Mouse (Mus musculus) spleen, adult 2 months (tissue): ENCODE results near the gene Zmiz1. TPM values are rescaled to one million over a fixed set of nuclear protein-coding genes. Genes with fewer than 3 reads are reported as not detected.

Source experiments
- DNase-seq, 2 experiments: peaks; one replicate each; pipeline versions ENCODE4 v3.0.0 to v3.0.0-alpha.2; 2012 to 2021; ENCODE audit warnings: low spot score in 2 of 2, low read depth in 1 of 2
- H3K27ac ChIP-seq: fragments of 200-500 bp; 2 replicates; pipeline ENCODE4 v1.5.1; 2012; ENCODE audit warnings: low read length, inconsistent platforms; ENCODE audit not compliant: insufficient read depth
- H3K27me3 ChIP-seq: fragments of 200-500 bp; 2 replicates; pipeline ENCODE4 v1.6.1; 2012; ENCODE audit warnings: mild to moderate bottlenecking, moderate library complexity, low read length, inconsistent platforms; ENCODE audit not compliant: control insufficient read depth, insufficient read depth
- H3K36me3 ChIP-seq: fragments of 200-500 bp; 2 replicates; pipeline ENCODE4 v1.6.1; 2012; ENCODE audit warnings: mild to moderate bottlenecking, low read length, inconsistent platforms; ENCODE audit not compliant: control insufficient read depth, insufficient read depth
- H3K4me1 ChIP-seq: fragments of 200-500 bp; 2 replicates; pipeline ENCODE4 v1.6.1; 2011; ENCODE audit warnings: inconsistent platforms; ENCODE audit not compliant: control insufficient read depth, insufficient read depth, insufficient read length
- H3K4me3 ChIP-seq: fragments of 200-500 bp; 2 replicates; pipeline ENCODE4 v1.5.1; 2011; ENCODE audit warnings: mild to moderate bottlenecking, inconsistent platforms; ENCODE audit not compliant: insufficient read depth, insufficient read length; ENCODE audit errors: extremely low read depth
- CTCF ChIP-seq: fragments of 200-500 bp; IDR thresholded peaks from 2 replicates; pipeline ENCODE4 v1.5.1; 2011; ENCODE audit warnings: mild to moderate bottlenecking, inconsistent platforms; ENCODE audit not compliant: insufficient read depth, insufficient read length, insufficient replicate concordance; ENCODE audit errors: extremely low read depth
- POLR2A ChIP-seq: fragments of 200-500 bp; IDR thresholded peaks from 2 replicates; pipeline ENCODE4 v1.6.1; 2011; ENCODE audit warnings: low read depth, low read length, inconsistent platforms
- WGBS: fragments of 180-500 bp; shearing (Covaris S2); methylation state at CpG from one replicate; pipeline ENCODE4 v1.1.7; 2018; 5-methylcytosine and 5-hydroxymethylcytosine counted together
- polyA plus RNA-seq: library from polyadenylated mRNA; depleted of rRNA; stranded (reverse); fragments of >200 nt; gene quantifications from 2 replicates; pipeline ENCODE4 v1.2.3, GENCODE M21; 2012

Gene Zmiz1
- polyA plus RNA-seq, 1 experiment: 48.5 TPM

GRCm38 (mm10) chr14:25693271-25693887 lies 234.4 kb downstream of the Zmiz1 start:
- no peaks in the 10 kb centered on the region for H3K27me3 ChIP-seq
- H3K4me3 ChIP-seq: peak overlapping the region; percentile 16; the same call in 1 of the 2 replicates
- no peak for DNase-seq
- no peak overlapping the region for H3K27ac ChIP-seq
- peaks cover 6% of the 10 kb centered on the region; the same call in 1 of the 2 replicates for H3K4me1 ChIP-seq
- WGBS: 57% methylated on average over 6 of the region's 6 CpGs
- H3K36me3 ChIP-seq: peaks cover 7% of the 10 kb centered on the region
- TF ChIP-seq CTCF (no peak), POLR2A (no peak)

GRCm38 (mm10) chr14:25693888-25694568 lies 235.0 kb downstream of the Zmiz1 start, which contains the start of gene Ppif:
Ppif (plus strand) TSS chr14:25694154.
- peak; percentile 77 for TF ChIP-seq POLR2A
- TF ChIP-seq CTCF: peak; percentile 97
- no peaks in the 10 kb centered on the region for H3K27me3 ChIP-seq
- peaks cover 13% of the 10 kb centered on the region for H3K36me3 ChIP-seq
- DNase-seq: peak; percentile 89 to 96
- peaks cover 6% of the 10 kb centered on the region; the same call in 1 of the 2 replicates for H3K4me1 ChIP-seq
- H3K27ac ChIP-seq: peak within 1 kb of the TSS; percentile 13; the same call in 1 of the 2 replicates
- H3K4me3 ChIP-seq: peak within 1 kb of the TSS; percentile 73
- WGBS: under 1% methylated on average over 70 of the region's 70 CpGs

GRCm38 (mm10) chr14:25694569-25694897 lies 235.5 kb downstream of the Zmiz1 start:
- TF ChIP-seq CTCF (no peak), POLR2A (no peak)
- H3K27ac ChIP-seq: 0 out of 2 replicates have a peak overlapping the region, but pooled peaks have one; percentile 13
- no peaks in the 10 kb centered on the region for H3K27me3 ChIP-seq
- WGBS: 1% methylated on average over 10 of the region's 10 CpGs
- peaks cover 17% of the 10 kb centered on the region for H3K36me3 ChIP-seq
- DNase-seq: no peak
- H3K4me3 ChIP-seq: peak overlapping the region; percentile 73
- H3K4me1 ChIP-seq: peaks cover 6% of the 10 kb centered on the region; the same call in 1 of the 2 replicates

GRCm38 (mm10) chr14:25695059-25695458 lies 236.1 kb downstream of the Zmiz1 start:
- DNase-seq: no peak

GRCm38 (mm10) chr14:25696356-25696755 lies 237.4 kb downstream of the Zmiz1 start:
- DNase-seq: no peak
- TF ChIP-seq CTCF (no peak), POLR2A (no peak)
- Histone ChIP-seq H3K4me1 (peaks cover 6% of the 10 kb centered on the region; the same call in 1 of the 2 replicates), H3K4me3 (no peak overlapping the region), H3K36me3 (peaks cover 20% of the 10 kb centered on the region), H3K27ac (no peak overlapping the region), H3K27me3 (no peaks in the 10 kb centered on the region)
- 59% methylated on average over 2 of the region's 2 CpGs for WGBS

More at GRCm38 (mm10) chr14:25695059-25695458, 236.1 kb downstream of the Zmiz1 start:
- Histone ChIP-seq H3K27ac (no peak overlapping the region), H3K36me3 (peaks cover 20% of the 10 kb centered on the region), H3K27me3 (no peaks in the 10 kb centered on the region), H3K4me1 (peaks cover 6% of the 10 kb centered on the region; the same call in 1 of the 2 replicates), H3K4me3 (peak overlapping the region; percentile 73; the same call in 1 of the 2 replicates)
- WGBS: 8% methylated on average over 6 of the region's 6 CpGs
- TF ChIP-seq CTCF (no peak), POLR2A (no peak)

- peaks cover 20% of the 10 kb centered on the region for H3K36me3 ChIP-seq
- no peaks in the 10 kb centered on the region for H3K27me3 ChIP-seq
- no peak overlapping the region for H3K4me3 ChIP-seq
- DNase-seq: no peak
- no peaks in the 10 kb centered on the region for H3K4me1 ChIP-seq
- H3K27ac ChIP-seq: no peak overlapping the region
- TF ChIP-seq POLR2A: no peak
- TF ChIP-seq CTCF: peak; percentile 12; the same call in 1 of the 2 replicates
Measured at GRCm38 (mm10) chr14:25701986-25702385, 243.0 kb downstream of the Zmiz1 start.
